Mouse (Mus musculus): ENCODE measurements around the gene Samt1. TPM values are rescaled to one million over a fixed set of nuclear protein-coding genes. Genes with fewer than 3 reads are reported as not detected.
"Not testable (repeated sequence)": the region's sequence is repeated elsewhere in the genome, so short reads cannot be mapped to it uniquely, and the experiment has no call there.

Samt1 gene
- not detected in 2 replicates for polyA plus RNA-seq (2015; fragmentation: Nextera tagmentation; extraction: Ambion mirVana)

DNA sequence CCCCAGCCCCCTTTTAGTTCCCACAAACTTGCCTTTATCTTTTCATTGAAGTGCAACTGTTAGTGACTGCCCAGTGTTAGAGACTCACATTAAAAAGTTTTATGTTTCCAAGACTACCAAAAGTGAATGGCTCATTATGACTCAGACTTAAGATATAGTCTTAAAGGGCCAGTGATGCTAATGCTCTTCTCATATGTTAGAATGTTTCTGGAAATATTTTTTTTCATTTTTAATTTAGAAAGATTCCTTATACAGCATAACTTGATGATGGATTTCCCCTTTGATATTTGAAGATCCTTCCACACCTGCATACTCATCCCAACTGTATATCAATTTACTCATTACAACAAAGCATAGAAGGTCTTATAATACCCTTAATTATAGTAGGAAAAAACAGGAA, at the start of gene Samt1:
Gene Samt1 (minus strand): TSS at position 101 of the 400 bp plus-strand sequence.
- not testable (repeated sequence) for H3K9ac ChIP-seq (replicated peaks); H3K27me3 ChIP-seq (replicated peaks); H3K9me3 ChIP-seq (replicated peaks); H3K4me2 ChIP-seq; H3K4me1 ChIP-seq; ATAC-seq (ENCODE audit: low FRiP score); H3K27ac ChIP-seq (replicated peaks); H3K36me3 ChIP-seq; H3K4me3 ChIP-seq (replicated peaks)

DNA sequence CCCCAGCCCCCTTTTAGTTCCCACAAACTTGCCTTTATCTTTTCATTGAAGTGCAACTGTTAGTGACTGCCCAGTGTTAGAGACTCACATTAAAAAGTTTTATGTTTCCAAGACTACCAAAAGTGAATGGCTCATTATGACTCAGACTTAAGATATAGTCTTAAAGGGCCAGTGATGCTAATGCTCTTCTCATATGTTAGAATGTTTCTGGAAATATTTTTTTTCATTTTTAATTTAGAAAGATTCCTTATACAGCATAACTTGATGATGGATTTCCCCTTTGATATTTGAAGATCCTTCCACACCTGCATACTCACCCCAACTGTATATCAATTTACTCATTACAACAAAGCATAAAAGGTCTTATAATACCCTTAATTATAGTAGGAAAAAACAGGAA, 42.5 kb upstream of the Samt1 start, which contains the start of gene Gm10057:
Gene Gm10057 (minus strand): TSS at position 101 of the 400 bp plus-strand sequence.
- H3K36me3 ChIP-seq; H3K9ac ChIP-seq (replicated peaks); H3K4me1 ChIP-seq; H3K9me3 ChIP-seq (replicated peaks); H3K4me3 ChIP-seq (replicated peaks); H3K4me2 ChIP-seq; H3K27me3 ChIP-seq (replicated peaks); H3K27ac ChIP-seq (replicated peaks); ATAC-seq (ENCODE audit: low FRiP score): not testable (repeated sequence)

DNA sequence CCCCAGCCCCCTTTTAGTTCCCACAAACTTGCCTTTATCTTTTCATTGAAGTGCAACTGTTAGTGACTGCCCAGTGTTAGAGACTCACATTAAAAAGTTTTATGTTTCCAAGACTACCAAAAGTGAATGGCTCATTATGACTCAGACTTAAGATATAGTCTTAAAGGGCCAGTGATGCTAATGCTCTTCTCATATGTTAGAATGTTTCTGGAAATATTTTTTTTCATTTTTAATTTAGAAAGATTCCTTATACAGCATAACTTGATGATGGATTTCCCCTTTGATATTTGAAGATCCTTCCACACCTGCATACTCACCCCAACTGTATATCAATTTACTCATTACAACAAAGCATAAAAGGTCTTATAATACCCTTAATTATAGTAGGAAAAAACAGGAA, 21.3 kb upstream of the Samt1 start, which contains the start of gene 4921511M17Rik:
Gene 4921511M17Rik (minus strand): TSS at position 101 of the 400 bp plus-strand sequence.
- H3K4me2 ChIP-seq; ATAC-seq (ENCODE audit: low FRiP score); H3K27me3 ChIP-seq (replicated peaks); H3K4me1 ChIP-seq; H3K4me3 ChIP-seq (replicated peaks); H3K27ac ChIP-seq (replicated peaks); H3K9me3 ChIP-seq (replicated peaks); H3K9ac ChIP-seq (replicated peaks); H3K36me3 ChIP-seq: not testable (repeated sequence)

DNA sequence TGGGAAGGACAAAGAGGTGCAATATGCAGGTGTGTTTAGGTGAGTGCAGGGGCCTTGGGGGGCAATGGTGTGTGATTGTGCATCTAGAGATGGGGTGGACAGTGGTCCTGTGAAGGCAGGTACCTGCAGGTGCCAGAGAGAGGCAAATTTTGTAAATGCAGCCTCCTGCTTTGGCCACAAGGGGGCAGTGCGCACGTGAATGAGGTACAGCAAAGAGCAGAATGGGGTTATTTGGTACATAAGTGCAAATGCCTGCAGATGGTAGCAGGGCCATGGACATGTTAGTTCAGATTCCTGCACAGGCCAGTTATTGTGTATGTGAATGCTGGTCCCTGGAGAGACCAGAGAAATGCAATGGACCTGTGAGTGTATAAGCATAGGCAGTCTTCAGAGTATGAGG, 35.5 kb downstream of the Samt1 start:
- not testable (repeated sequence) for H3K9ac ChIP-seq (replicated peaks); ATAC-seq (ENCODE audit: low FRiP score); H3K4me1 ChIP-seq; H3K9me3 ChIP-seq (replicated peaks); H3K27ac ChIP-seq (replicated peaks); H3K4me2 ChIP-seq; H3K36me3 ChIP-seq; H3K4me3 ChIP-seq (replicated peaks); H3K27me3 ChIP-seq (replicated peaks)
- no CpG with 5 or more reads among the region's 2 CpGs for WGBS

DNA sequence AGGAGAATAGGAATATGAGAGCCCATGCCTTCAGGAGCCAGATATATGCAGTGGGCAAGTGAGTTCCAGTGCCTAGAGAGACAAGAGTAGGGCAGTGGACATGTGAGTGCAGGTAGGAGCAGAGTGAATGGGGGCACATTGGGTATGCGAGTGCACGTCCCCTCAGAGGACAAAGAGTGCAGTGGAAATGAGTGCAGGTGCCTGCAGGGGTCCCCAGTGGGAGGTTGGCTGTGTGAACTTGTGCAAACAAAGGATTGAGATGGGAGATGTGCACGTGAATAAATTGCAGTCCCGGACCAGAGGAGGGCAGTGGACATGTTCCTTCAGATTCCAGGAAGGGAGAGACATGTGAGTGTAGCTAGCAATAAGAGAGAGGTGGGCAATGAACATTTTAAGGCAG, 36.0 kb downstream of the Samt1 start:
- not testable (repeated sequence) for H3K27me3 ChIP-seq (replicated peaks); H3K36me3 ChIP-seq; H3K4me1 ChIP-seq; H3K4me3 ChIP-seq (replicated peaks); H3K27ac ChIP-seq (replicated peaks); H3K9me3 ChIP-seq (replicated peaks); ATAC-seq (ENCODE audit: low FRiP score); H3K4me2 ChIP-seq; H3K9ac ChIP-seq (replicated peaks)
- 16% methylated on average over 4 of the region's 4 CpGs for WGBS

DNA sequence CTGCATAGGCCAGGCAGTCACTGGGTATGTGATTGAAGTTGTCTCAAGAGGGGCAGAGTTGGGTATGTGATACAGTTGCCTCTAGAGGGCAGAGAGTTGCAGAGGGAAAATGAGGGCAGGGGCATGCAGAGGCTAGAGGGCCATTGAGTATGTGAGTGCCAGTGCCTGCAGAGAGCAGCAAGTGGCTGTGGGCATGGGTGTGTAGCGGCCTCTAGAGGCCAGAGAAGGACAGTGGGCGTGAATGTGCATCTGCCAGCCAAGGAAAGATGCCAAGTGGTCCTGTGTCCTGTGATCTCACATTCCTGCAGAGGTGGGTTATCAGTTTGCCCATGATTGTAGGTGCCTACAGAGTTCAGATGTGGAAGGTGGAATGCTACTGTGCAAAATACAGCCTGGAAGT, 38.0 kb downstream of the Samt1 start:
- H3K4me1 ChIP-seq = no peaks in the 10 kb centered on the region
- H3K9ac ChIP-seq (replicated peaks) = no peak overlapping the region
- no peak for ATAC-seq (ENCODE audit: low FRiP score)
- no peak overlapping the region for H3K27ac ChIP-seq (replicated peaks)
- no peaks in the 10 kb centered on the region for H3K9me3 ChIP-seq (replicated peaks)
- H3K4me2 ChIP-seq = no peak overlapping the region
- 4% methylated on average over 2 of the region's 2 CpGs for WGBS
- no peaks in the 10 kb centered on the region for H3K36me3 ChIP-seq
- H3K4me3 ChIP-seq (replicated peaks) = no peak overlapping the region
- no peaks in the 10 kb centered on the region for H3K27me3 ChIP-seq (replicated peaks)

DNA sequence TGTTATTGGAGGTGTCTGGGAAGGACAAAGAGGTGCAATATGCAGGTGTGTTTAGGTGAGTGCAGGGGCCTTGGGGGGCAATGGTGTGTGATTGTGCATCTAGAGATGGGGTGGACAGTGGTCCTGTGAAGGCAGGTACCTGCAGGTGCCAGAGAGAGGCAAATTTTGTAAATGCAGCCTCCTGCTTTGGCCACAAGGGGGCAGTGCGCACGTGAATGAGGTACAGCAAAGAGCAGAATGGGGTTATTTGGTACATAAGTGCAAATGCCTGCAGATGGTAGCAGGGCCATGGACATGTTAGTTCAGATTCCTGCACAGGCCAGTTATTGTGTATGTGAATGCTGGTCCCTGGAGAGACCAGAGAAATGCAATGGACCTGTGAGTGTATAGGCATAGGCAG, 59.6 kb downstream of the Samt1 start:
- not testable (repeated sequence) for H3K36me3 ChIP-seq; H3K9ac ChIP-seq (replicated peaks); H3K4me1 ChIP-seq; H3K4me3 ChIP-seq (replicated peaks); H3K27me3 ChIP-seq (replicated peaks); H3K4me2 ChIP-seq; H3K9me3 ChIP-seq (replicated peaks); H3K27ac ChIP-seq (replicated peaks)
- WGBS = no CpG with 5 or more reads among the region's 2 CpGs
- ATAC-seq (ENCODE audit: low FRiP score) = 0 out of 2 replicates have a peak, but pooled peaks have one; percentile 31

Other genes with a start within 250 kb of the Samt1 start
- 26.2 and 26.5 TPM in 2 replicates for gene Spin2c, start 180.4 kb downstream of the Samt1 start, polyA plus RNA-seq (2015; fragmentation: Nextera tagmentation; extraction: Ambion mirVana)
- not detected in 2 replicates for gene 4921511M17Rik, start 21.2 kb upstream of the Samt1 start, polyA plus RNA-seq (2015; fragmentation: Nextera tagmentation; extraction: Ambion mirVana)
- not detected in 2 replicates for gene Gm10057, start 42.4 kb upstream of the Samt1 start, polyA plus RNA-seq (2015; fragmentation: Nextera tagmentation; extraction: Ambion mirVana)
- gene Gm15140, start 108.0 kb upstream of the Samt1 start, polyA plus RNA-seq (2015; fragmentation: Nextera tagmentation; extraction: Ambion mirVana) = not detected in 2 replicates